Mouse (Mus musculus) limb, embryonic 10.5 days (tissue): ENCODE measurements around the gene Rcan2. TPM values are rescaled to one million over a fixed set of nuclear protein-coding genes. Genes with fewer than 3 reads are reported as not detected.

Experiments used
- DNase-seq: peaks from one replicate; pipeline ENCODE4 v3.0.0-alpha.2; 2017; ENCODE audit warnings: low spot score
- H3K27ac ChIP-seq: fragments of 300-500 bp; sonication (generic); 2 replicates; pipeline ENCODE4 v1.5.1; 2016; ENCODE audit warnings: mild to moderate bottlenecking
- H3K27me3 ChIP-seq: fragments of 300-500 bp; sonication (generic); 2 replicates; pipeline ENCODE4 v1.6.1; 2016; ENCODE audit warnings: low read depth, mild to moderate bottlenecking; ENCODE audit not compliant: poor library complexity, severe bottlenecking
- H3K36me3 ChIP-seq: fragments of 300-500 bp; sonication (generic); 2 replicates; pipeline ENCODE4 v1.6.1; 2016; ENCODE audit warnings: mild to moderate bottlenecking, moderate library complexity
- H3K4me1 ChIP-seq: fragments of 300-500 bp; sonication (generic); 2 replicates; pipeline ENCODE4 v1.6.1; 2016
- H3K4me3 ChIP-seq: fragments of 300-500 bp; sonication (generic); 2 replicates; pipeline ENCODE4 v1.5.1; 2016; ENCODE audit warnings: mild to moderate bottlenecking, moderate library complexity
- H3K9me3 ChIP-seq: fragments of 300-500 bp; sonication (generic); replicated peaks from 2 replicates; pipeline ENCODE4 v1.6.1; 2016; ENCODE audit warnings: mild to moderate bottlenecking
- WGBS: fragments of 180-500 bp; shearing (Covaris S2); methylation state at CpG from one replicate; pipeline ENCODE4 v1.1.7; 2016; 5-methylcytosine and 5-hydroxymethylcytosine counted together
- polyA plus RNA-seq: library from polyadenylated mRNA; unstranded; fragments of >200 nt; fragmentation: Nextera tagmentation; extraction: Ambion mirVana; gene quantifications from 2 replicates; pipeline ENCODE4 v1.2.1, GENCODE M21; 2016

Gene Rcan2
- polyA plus RNA-seq, 1 experiment from 2014 or later: 1.9 TPM

GRCm38 (mm10) chr17:43846714-43847113 is 45.6 kb downstream of the Rcan2 start:
- no peak overlapping the region for H3K27ac ChIP-seq
- no peaks in the 10 kb centered on the region for H3K36me3 ChIP-seq
- no peaks in the 10 kb centered on the region for H3K27me3 ChIP-seq
- H3K4me3 ChIP-seq: no peak overlapping the region
- WGBS: 84% methylated on average over 2 of the region's 2 CpGs
- DNase-seq: no peak
- no peaks in the 10 kb centered on the region for H3K9me3 ChIP-seq
- H3K4me1 ChIP-seq: no peaks in the 10 kb centered on the region

- no peak overlapping the region for H3K27ac ChIP-seq
- H3K36me3 ChIP-seq: no peaks in the 10 kb centered on the region
- 84% methylated on average over 3 of the region's 3 CpGs for WGBS
- DNase-seq: no peak
- no peaks in the 10 kb centered on the region for H3K9me3 ChIP-seq
- H3K4me3 ChIP-seq: no peak overlapping the region
- H3K27me3 ChIP-seq: no peaks in the 10 kb centered on the region
- H3K4me1 ChIP-seq: no peaks in the 10 kb centered on the region
Measured at GRCm38 (mm10) chr17:43848903-43849302, 47.8 kb downstream of the Rcan2 start.

DNA sequence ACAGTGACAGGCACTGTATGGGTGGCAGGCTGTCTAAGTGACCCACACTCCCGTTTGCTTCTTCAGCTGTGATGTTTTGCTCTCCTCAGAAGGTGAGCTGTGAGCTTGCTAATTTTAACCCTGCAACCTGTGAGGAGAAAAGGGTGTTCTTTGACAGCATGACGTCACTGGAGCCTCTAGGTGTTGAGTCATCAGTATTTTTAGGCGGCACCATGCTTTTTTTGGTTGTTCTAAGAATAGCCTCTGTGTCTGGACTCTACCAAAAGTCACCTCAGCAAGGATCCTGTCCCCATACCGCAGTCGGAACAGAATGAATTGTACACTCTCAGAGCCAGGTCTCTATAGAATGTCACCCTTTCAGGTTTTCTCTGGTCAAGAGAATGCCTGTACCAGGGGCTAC is 54.0 kb downstream of the Rcan2 start:
- WGBS: 89% methylated on average over 5 of the region's 5 CpGs
- no peak for DNase-seq
- Histone ChIP-seq H3K9me3 (no peaks in the 10 kb centered on the region), H3K27me3 (no peaks in the 10 kb centered on the region), H3K27ac (no peak overlapping the region), H3K4me3 (no peak overlapping the region), H3K4me1 (no peaks in the 10 kb centered on the region), H3K36me3 (no peaks in the 10 kb centered on the region)

GRCm38 (mm10) chr17:43856081-43856480 is 54.9 kb downstream of the Rcan2 start:
- H3K27ac ChIP-seq: no peak overlapping the region
- WGBS: 61% methylated on average over 4 of the region's 4 CpGs
- no peak for DNase-seq

DNA sequence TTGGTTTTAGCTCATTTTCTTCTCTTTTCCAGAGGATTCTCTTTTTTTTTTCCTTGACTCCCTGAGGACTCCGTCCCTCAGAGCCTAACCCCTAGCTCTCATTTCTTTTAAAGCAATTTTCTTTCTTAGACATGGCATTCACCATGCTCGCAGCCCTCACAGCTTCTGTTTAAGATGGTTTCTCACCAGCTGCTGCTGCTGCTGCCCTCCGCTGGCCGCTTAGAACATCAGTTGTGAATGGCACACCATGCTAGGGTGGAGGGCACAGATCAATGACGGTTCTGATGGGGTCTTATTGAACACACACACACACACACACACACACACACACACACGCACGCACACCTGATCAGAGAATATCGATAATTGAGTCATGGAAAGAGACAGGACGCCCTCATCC is 67.7 kb downstream of the Rcan2 start:
- H3K9me3 ChIP-seq: no peaks in the 10 kb centered on the region
- no peak overlapping the region for H3K4me3 ChIP-seq
- no peaks in the 10 kb centered on the region for H3K27me3 ChIP-seq
- 89% methylated on average over 9 of the region's 9 CpGs for WGBS
- DNase-seq: no peak
- no peak overlapping the region for H3K27ac ChIP-seq
- H3K36me3 ChIP-seq: no peaks in the 10 kb centered on the region
- no peaks in the 10 kb centered on the region for H3K4me1 ChIP-seq

More at GRCm38 (mm10) chr17:43856081-43856480, 54.9 kb downstream of the Rcan2 start:
- Histone ChIP-seq H3K4me1 (no peaks in the 10 kb centered on the region), H3K36me3 (no peaks in the 10 kb centered on the region), H3K4me3 (no peak overlapping the region), H3K27me3 (no peaks in the 10 kb centered on the region), H3K9me3 (no peaks in the 10 kb centered on the region)

DNA sequence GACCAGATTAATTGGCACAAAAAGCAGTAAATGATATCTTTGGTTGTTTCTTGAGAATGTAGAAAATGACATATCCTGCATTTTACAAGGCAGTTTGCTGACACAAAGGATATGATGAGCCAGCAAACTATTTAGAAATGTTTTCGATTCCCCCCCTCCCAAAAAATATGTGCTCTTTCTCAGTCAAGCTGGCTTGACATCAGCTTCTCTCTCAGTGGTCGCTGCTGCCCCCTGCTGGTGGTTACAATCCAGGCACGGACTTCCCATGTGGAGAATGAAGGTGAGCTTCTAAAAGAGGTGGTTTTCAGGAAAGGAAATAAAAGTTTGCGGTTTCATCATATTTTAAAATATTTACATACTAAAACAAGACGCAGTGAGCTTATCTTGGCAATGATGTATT is 68.5 kb downstream of the Rcan2 start:
- H3K36me3 ChIP-seq: no peaks in the 10 kb centered on the region
- no peaks in the 10 kb centered on the region for H3K27me3 ChIP-seq
- no peak overlapping the region for H3K27ac ChIP-seq
- 27% methylated on average over 5 of the region's 5 CpGs for WGBS
- H3K9me3 ChIP-seq: no peaks in the 10 kb centered on the region
- DNase-seq: peak; percentile 86
- no peaks in the 10 kb centered on the region for H3K4me1 ChIP-seq
- no peak overlapping the region for H3K4me3 ChIP-seq

DNA sequence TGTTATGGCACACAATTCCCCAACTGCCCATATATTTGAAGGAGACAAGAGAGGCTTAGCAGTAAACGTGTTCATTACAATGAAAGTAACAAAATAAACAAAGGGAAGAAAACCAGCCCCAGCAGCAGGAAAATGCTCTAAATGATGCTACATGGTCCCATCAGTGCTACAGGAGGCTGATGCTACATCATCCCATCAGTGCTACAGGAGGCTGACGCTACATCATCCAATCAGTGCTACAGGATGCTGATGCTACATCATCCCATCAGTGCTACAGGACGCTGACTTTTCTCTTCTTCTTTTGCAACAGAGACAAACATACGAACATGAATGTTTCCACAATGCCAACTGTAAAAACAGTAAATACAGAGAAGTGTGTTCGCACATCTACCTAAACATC is 73.3 kb downstream of the Rcan2 start:
- DNase-seq: no peak
- Histone ChIP-seq H3K4me1 (no peaks in the 10 kb centered on the region), H3K27me3 (no peaks in the 10 kb centered on the region), H3K4me3 (no peak overlapping the region), H3K9me3 (no peaks in the 10 kb centered on the region), H3K36me3 (no peaks in the 10 kb centered on the region), H3K27ac (no peak overlapping the region)
- 85% methylated on average over 5 of the region's 5 CpGs for WGBS

DNA sequence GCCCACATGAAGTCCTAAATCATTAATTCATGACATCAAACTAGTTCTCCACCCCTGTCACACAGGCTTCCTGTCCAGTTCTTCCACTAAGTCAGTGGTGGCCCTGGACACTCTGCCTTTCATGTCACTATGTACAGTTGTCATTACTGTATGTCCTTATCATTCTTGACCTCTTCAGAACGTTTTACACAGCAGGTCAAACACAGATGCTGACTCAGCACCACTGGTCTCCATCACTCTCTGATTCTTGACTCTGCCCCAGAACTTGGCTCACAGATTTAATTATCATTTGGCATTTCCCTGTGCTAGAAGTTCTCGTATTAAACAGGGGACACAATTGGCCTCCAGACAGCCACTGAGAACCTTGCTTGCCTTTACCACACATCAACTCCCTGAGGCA is 76.3 kb downstream of the Rcan2 start:
- no peaks in the 10 kb centered on the region for H3K4me1 ChIP-seq
- WGBS: 67% methylated on average over 2 of the region's 2 CpGs
- H3K9me3 ChIP-seq: no peaks in the 10 kb centered on the region
- no peak overlapping the region for H3K27ac ChIP-seq
- DNase-seq: no peak
- H3K27me3 ChIP-seq: no peaks in the 10 kb centered on the region
- no peaks in the 10 kb centered on the region for H3K36me3 ChIP-seq
- no peak overlapping the region for H3K4me3 ChIP-seq

DNA sequence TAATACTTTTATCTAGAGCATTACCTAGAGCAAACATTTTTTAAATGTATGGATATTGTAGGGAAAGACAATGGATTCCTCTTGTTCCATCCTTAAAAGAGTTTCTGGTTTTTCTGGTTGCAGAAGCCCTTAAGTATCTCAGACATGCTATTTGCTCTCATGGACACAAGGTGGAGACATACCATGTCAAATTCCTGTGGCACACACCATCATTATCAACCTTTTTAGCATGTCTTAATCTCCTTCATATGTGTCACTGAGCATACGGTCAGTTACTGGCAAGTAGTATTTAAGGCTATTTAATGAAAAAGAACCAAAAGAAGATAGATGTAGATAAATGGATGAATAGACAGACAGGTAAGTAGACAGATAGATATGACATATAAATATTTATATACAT is 81.9 kb downstream of the Rcan2 start:
- Histone ChIP-seq H3K27me3 (no peaks in the 10 kb centered on the region), H3K4me3 (no peak overlapping the region), H3K27ac (no peak overlapping the region), H3K4me1 (0 out of 2 replicates have a peak, but pooled peaks cover 2% of the 10 kb centered on the region), H3K9me3 (no peaks in the 10 kb centered on the region), H3K36me3 (no peaks in the 10 kb centered on the region)
- 43% methylated on average over 1 of the region's 1 CpGs for WGBS
- DNase-seq: no peak

DNA sequence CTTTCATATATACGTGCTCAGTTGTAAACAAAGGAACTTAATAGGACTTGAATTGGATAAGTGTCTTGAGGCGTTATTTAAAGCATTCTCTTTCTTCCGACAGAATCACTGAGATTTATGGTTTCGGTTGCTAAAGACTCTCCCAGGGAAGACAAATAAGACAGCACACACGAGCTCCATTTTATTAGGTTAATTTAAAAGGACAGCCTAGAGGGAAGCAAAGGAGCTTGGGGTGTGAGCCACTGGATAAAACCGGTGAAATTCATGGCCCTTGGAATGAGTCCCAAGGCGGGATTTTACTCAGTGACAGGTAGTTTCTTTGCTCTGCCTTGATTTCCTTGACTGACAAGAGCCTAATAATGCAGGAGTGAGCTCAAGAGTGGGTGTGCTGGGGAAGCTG is 85.1 kb downstream of the Rcan2 start:
- H3K36me3 ChIP-seq: no peaks in the 10 kb centered on the region
- 0 out of 2 replicates have a peak, but pooled peaks cover 2% of the 10 kb centered on the region for H3K4me1 ChIP-seq
- no peak overlapping the region for H3K4me3 ChIP-seq
- 68% methylated on average over 7 of the region's 7 CpGs for WGBS
- no peak overlapping the region for H3K27ac ChIP-seq
- no peaks in the 10 kb centered on the region for H3K27me3 ChIP-seq
- H3K9me3 ChIP-seq: no peaks in the 10 kb centered on the region
- DNase-seq: no peak

GRCm38 (mm10) chr17:43887931-43888330 is 86.8 kb downstream of the Rcan2 start:
- DNase-seq: no peak
- no peak overlapping the region for H3K4me3 ChIP-seq
- H3K9me3 ChIP-seq: no peaks in the 10 kb centered on the region
- no peaks in the 10 kb centered on the region for H3K36me3 ChIP-seq
- no peak overlapping the region for H3K27ac ChIP-seq
- H3K4me1 ChIP-seq: 0 out of 2 replicates have a peak, but pooled peaks cover 2% of the 10 kb centered on the region
- no peaks in the 10 kb centered on the region for H3K27me3 ChIP-seq
- WGBS: 86% methylated on average over 7 of the region's 7 CpGs

- DNase-seq: no peak
- 83% methylated on average over 4 of the region's 4 CpGs for WGBS
- Histone ChIP-seq H3K27ac (no peak overlapping the region), H3K27me3 (no peaks in the 10 kb centered on the region), H3K4me1 (no peaks in the 10 kb centered on the region), H3K9me3 (no peaks in the 10 kb centered on the region), H3K4me3 (no peak overlapping the region), H3K36me3 (no peaks in the 10 kb centered on the region)
Measured at GRCm38 (mm10) chr17:43897346-43897745, 96.2 kb downstream of the Rcan2 start.

- Histone ChIP-seq H3K27ac (no peak overlapping the region), H3K36me3 (no peaks in the 10 kb centered on the region), H3K9me3 (no peaks in the 10 kb centered on the region), H3K4me1 (no peaks in the 10 kb centered on the region), H3K27me3 (no peaks in the 10 kb centered on the region), H3K4me3 (no peak overlapping the region)
- no peak for DNase-seq
- 88% methylated on average over 4 of the region's 4 CpGs for WGBS
Measured at GRCm38 (mm10) chr17:43899405-43900092, 98.4 kb downstream of the Rcan2 start.

- Histone ChIP-seq H3K27ac (no peak overlapping the region), H3K4me1 (no peaks in the 10 kb centered on the region), H3K4me3 (no peak overlapping the region), H3K27me3 (no peaks in the 10 kb centered on the region), H3K9me3 (no peaks in the 10 kb centered on the region), H3K36me3 (no peaks in the 10 kb centered on the region)
- no peak for DNase-seq
- 73% methylated on average over 1 of the region's 1 CpGs for WGBS
Measured at GRCm38 (mm10) chr17:43900133-43900532, 99.0 kb downstream of the Rcan2 start.
